Mouse (Mus musculus) liver, postnatal 0 days (tissue): ENCODE measurements at regions not wholly inside any gene's neighbourhood (a gene's known extent, or its start where the extent isn't known, plus 50 kb on each side); places are given as distances from the start of the nearest gene placed in this dataset.

Experiments
- ATAC-seq: fragments of 200-750 bp; cut with Nextera tagmentation; 2 replicates; pipeline ENCODE4 v1.8.0; 2017; ENCODE audit warnings: mild to moderate bottlenecking, moderate library complexity
- DNase-seq: peaks from one replicate; pipeline ENCODE4 v3.0.0-alpha.2; 2016
- H3K27ac ChIP-seq: fragments of 300-500 bp; sonication (generic); 2 replicates; pipeline ENCODE4 v1.5.1; 2014; ENCODE audit warnings: antibody characterized with exemption, moderate library complexity, mild to moderate bottlenecking, low read depth
- H3K27me3 ChIP-seq: fragments of 300-500 bp; sonication (generic); 2 replicates; pipeline ENCODE4 v1.6.1; 2014; ENCODE audit warnings: low read length, control low read depth, mixed read lengths; ENCODE audit not compliant: insufficient read depth
- H3K36me3 ChIP-seq: fragments of 300-500 bp; sonication (generic); replicated peaks from 2 replicates; pipeline ENCODE4 v1.6.1; 2014; ENCODE audit warnings: mild to moderate bottlenecking, control low read depth, low read length, moderate library complexity, mixed read lengths; ENCODE audit not compliant: insufficient read depth
- H3K4me1 ChIP-seq: fragments of 300-500 bp; sonication (generic); 2 replicates; pipeline ENCODE4 v1.6.1; 2014; ENCODE audit warnings: antibody characterized with exemption, mild to moderate bottlenecking, control low read depth; ENCODE audit not compliant: insufficient read depth
- H3K4me2 ChIP-seq: fragments of 300-500 bp; sonication (generic); 2 replicates; pipeline ENCODE4 v1.6.1; 2014; ENCODE audit warnings: low read depth, mild to moderate bottlenecking, low read length, moderate library complexity, mixed read lengths
- H3K4me3 ChIP-seq: fragments of 300-500 bp; sonication (generic); 2 replicates; pipeline ENCODE4 v1.5.1; 2014; ENCODE audit warnings: low read depth, low read length
- H3K9ac ChIP-seq: fragments of 300-500 bp; sonication (generic); replicated peaks from 2 replicates; pipeline ENCODE4 v1.6.1; 2014; ENCODE audit warnings: mild to moderate bottlenecking, moderate library complexity
- H3K9me3 ChIP-seq: fragments of 300-500 bp; sonication (generic); 2 replicates; pipeline ENCODE4 v1.6.1; 2016; ENCODE audit warnings: mild to moderate bottlenecking, control low read depth, low read length, mixed read lengths
- CTCF ChIP-seq: sonication (generic); IDR thresholded peaks from 2 replicates; pipeline ENCODE4 v1.5.1; 2016; ENCODE audit warnings: antibody characterized with exemption, low read depth
- EP300 ChIP-seq: IDR thresholded peaks from 2 replicates; pipeline ENCODE4 v1.6.1; 2016; ENCODE audit warnings: antibody characterized with exemption, low read depth, mild to moderate bottlenecking
- WGBS: fragments of 180-500 bp; shearing (Covaris S2); extraction: QIAGEN DNeasy Blood & Tissue Kit; methylation state at CpG from one replicate; pipeline ENCODE4 v1.1.7; 2014; ENCODE audit not compliant: insufficient replicate concordance; 5-methylcytosine and 5-hydroxymethylcytosine counted together

- WGBS: 82% methylated on average over 2 of the region's 2 CpGs
- Histone ChIP-seq H3K27me3 (no peaks in the 10 kb centered on the region), H3K4me2 (no peak overlapping the region), H3K4me3 (no peak overlapping the region), H3K4me1 (no peaks in the 10 kb centered on the region), H3K9me3 (no peaks in the 10 kb centered on the region), H3K36me3 (no peaks in the 10 kb centered on the region), H3K27ac (no peak overlapping the region), H3K9ac (no peak overlapping the region)
- TF ChIP-seq CTCF (no peak), EP300 (no peak)
- ATAC-seq (no peak), DNase-seq (no peak)
Measured at GRCm38 (mm10) chr1:169439621-169440020, 91.6 kb downstream of the Nuf2 start.

GRCm38 (mm10) chr1:169438006-169438405 is 93.3 kb downstream of the Nuf2 start:
- DNase-seq: no peak
- Histone ChIP-seq H3K9me3 (no peaks in the 10 kb centered on the region), H3K36me3 (no peaks in the 10 kb centered on the region), H3K4me3 (no peak overlapping the region), H3K4me2 (no peak overlapping the region), H3K27me3 (no peaks in the 10 kb centered on the region), H3K9ac (no peak overlapping the region), H3K4me1 (no peaks in the 10 kb centered on the region), H3K27ac (no peak overlapping the region)
- 78% methylated on average over 3 of the region's 3 CpGs for WGBS
- no peak for ATAC-seq
- TF ChIP-seq EP300: no peak
- TF ChIP-seq CTCF: no peak

GRCm38 (mm10) chr1:169422408-169422807 is 108.9 kb downstream of the Nuf2 start:
- ATAC-seq: no peak
- no peaks in the 10 kb centered on the region for H3K9me3 ChIP-seq
- H3K4me3 ChIP-seq: no peak overlapping the region
- no peak overlapping the region for H3K4me2 ChIP-seq
- no peak for TF ChIP-seq CTCF
- TF ChIP-seq EP300: no peak
- WGBS: 59% methylated on average over 3 of the region's 3 CpGs
- no peak overlapping the region for H3K27ac ChIP-seq
- no peaks in the 10 kb centered on the region for H3K36me3 ChIP-seq
- no peak for DNase-seq
- H3K4me1 ChIP-seq: no peaks in the 10 kb centered on the region
- no peak overlapping the region for H3K9ac ChIP-seq
- no peaks in the 10 kb centered on the region for H3K27me3 ChIP-seq

GRCm38 (mm10) chr1:169421671-169422070 is 109.6 kb downstream of the Nuf2 start:
- no peaks in the 10 kb centered on the region for H3K9me3 ChIP-seq
- H3K27me3 ChIP-seq: no peaks in the 10 kb centered on the region
- H3K4me1 ChIP-seq: no peaks in the 10 kb centered on the region
- no peak overlapping the region for H3K9ac ChIP-seq
- H3K4me3 ChIP-seq: no peak overlapping the region
- ATAC-seq (no peak), DNase-seq (no peak)
- H3K36me3 ChIP-seq: no peaks in the 10 kb centered on the region
- TF ChIP-seq EP300 (no peak), CTCF (no peak)
- 4% methylated on average over 1 of the region's 1 CpGs for WGBS
- no peak overlapping the region for H3K4me2 ChIP-seq
- no peak overlapping the region for H3K27ac ChIP-seq

GRCm38 (mm10) chr1:169418665-169419045 is 112.6 kb downstream of the Nuf2 start:
- Histone ChIP-seq H3K27me3 (no peaks in the 10 kb centered on the region), H3K4me3 (no peak overlapping the region), H3K4me2 (no peak overlapping the region), H3K4me1 (no peaks in the 10 kb centered on the region), H3K9ac (no peak overlapping the region), H3K27ac (no peak overlapping the region), H3K9me3 (no peaks in the 10 kb centered on the region), H3K36me3 (no peaks in the 10 kb centered on the region)
- no peak for TF ChIP-seq CTCF
- no peak for TF ChIP-seq EP300
- WGBS: 54% methylated on average over 4 of the region's 4 CpGs
- ATAC-seq (no peak), DNase-seq (no peak)

- no peak for TF ChIP-seq EP300
- TF ChIP-seq CTCF: no peak
- no peaks in the 10 kb centered on the region for H3K9me3 ChIP-seq
- no peak overlapping the region for H3K4me2 ChIP-seq
- no peak overlapping the region for H3K9ac ChIP-seq
- 71% methylated on average over 10 of the region's 10 CpGs for WGBS
- H3K4me1 ChIP-seq: no peaks in the 10 kb centered on the region
- no peak overlapping the region for H3K4me3 ChIP-seq
- no peak overlapping the region for H3K27ac ChIP-seq
- DNase-seq: no peak
- no peaks in the 10 kb centered on the region for H3K36me3 ChIP-seq
- no peaks in the 10 kb centered on the region for H3K27me3 ChIP-seq
- no peak for ATAC-seq
Measured at GRCm38 (mm10) chr1:169417979-169418664, 113.1 kb downstream of the Nuf2 start.
